ENCODE assay signal across 8 mouse cellular contexts in the genomic region with DNA sequence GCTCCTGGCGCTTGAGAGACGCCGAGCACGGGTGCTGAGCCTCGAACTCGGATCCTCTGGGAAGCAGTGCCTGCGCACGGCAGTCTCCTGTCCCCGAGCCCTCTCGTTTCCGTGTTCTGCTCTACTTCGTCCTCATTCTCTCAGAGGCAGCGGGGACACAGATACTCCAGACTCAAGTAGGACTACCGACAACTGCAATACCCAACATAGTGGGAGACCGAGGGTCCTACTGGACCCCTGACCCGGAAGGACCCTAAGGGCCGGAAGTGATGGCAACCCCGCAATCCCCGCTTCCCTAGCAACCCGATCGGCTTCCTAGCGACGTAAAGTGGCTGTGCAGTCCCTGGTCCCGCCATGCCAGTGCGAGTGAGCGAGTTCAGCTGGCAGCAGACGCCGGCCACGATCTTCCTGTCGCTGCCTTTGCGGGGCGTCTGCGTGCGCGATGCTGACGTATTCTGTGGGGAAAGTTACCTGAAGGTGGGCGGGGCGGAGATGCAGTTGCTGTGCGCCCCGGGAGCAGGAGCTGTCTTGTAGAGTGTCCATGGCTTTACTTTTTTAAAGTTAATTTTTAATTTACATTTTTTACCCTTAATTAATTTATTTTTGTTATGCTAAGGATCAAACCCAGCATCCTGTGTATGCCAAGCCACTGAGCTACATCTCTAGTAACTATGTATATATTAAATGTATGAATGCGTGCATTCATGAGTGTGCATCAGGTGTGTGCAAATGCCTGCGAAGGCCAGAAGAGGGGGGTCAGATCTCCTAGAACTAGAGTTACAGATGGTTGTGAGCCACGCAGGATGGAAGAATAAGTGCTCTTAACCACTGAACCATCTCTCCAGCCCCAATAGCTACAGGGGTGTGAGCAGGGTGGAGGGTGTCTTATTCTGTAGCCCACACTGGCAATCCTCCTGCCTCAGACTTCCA. TPM values are rescaled to one million over a fixed set of nuclear protein-coding genes. Genes with fewer than 3 reads are reported as not detected.
DNase-seq lines count a peak whose midpoint lies in the region; TF ChIP-seq lines count a peak whose summit lies in the region.

A gene (plus strand): TSS at position 265 of the 930 bp plus-strand sequence.
A gene (plus strand): TSS at position 332 of the 930 bp plus-strand sequence.

- H3K4me3 ChIP-seq in left cerebral cortex, adult 2 months: peak within 1 kb of the TSS; percentile 62
- peak within 1 kb of the TSS; percentile 56 for H3K4me3 ChIP-seq in macrophage (ENCODE audit: inconsistent target)

- WGBS in macrophage (ENCODE audit: missing documents): 6% methylated on average over 42 of the region's 43 CpGs

- peak; percentile 24 for TF ChIP-seq CTCF in left cerebral cortex, adult 2 months (IDR thresholded peaks at IDR 0.05)

- no peak within 1 kb of the TSS for H3K27ac ChIP-seq in left cerebral cortex, adult 2 months
- H3K27ac ChIP-seq in macrophage: no peak within 1 kb of the TSS

- H3K79me2 ChIP-seq in macrophage (ENCODE audit: inconsistent target): no peaks in the 10 kb centered on the region

- no peaks in the 10 kb centered on the region for H3K36me3 ChIP-seq in macrophage (ENCODE audit: inconsistent target)

- intact Hi-C loops in left cerebral cortex, adult 2 months (cut with DNase I): loop anchor here (10.0 kb wide), 1 partner anchor 194 kb away; no protein-coding TSS in a partner anchor

- peak; percentile 61 for DNase-seq in WW6 (ENCODE audit: low read depth, low spot score)
- DNase-seq in cerebellum, postnatal 36 days: peak; percentile 59 to 68
- peak; percentile 50 to 63 for DNase-seq in gastrocnemius, adult 8-10 months (ENCODE audit: low spot score in 2 of 2)
- peak; percentile 63 for DNase-seq in hindlimb bud, embryonic 11.5 days (ENCODE audit: extremely low spot score, low read depth, low spot score)
- peak; percentile 63 to 74 for DNase-seq in left cerebral cortex, adult 2 months (ENCODE audit: extremely low spot score in 1 of 2, low spot score in 2 of 2)
- DNase-seq in right cerebral cortex, adult 18-20 months: peak; percentile 82
- DNase-seq in urinary bladder, postnatal 14 days (ENCODE audit: low spot score): peak; percentile 74

RNA-seq across cellular contexts. Expression of the first gene that starts in this region (rescaled TPM):
- 1 to 10 TPM in 2 of 4 experiments, under 1 TPM in 2; 0.75 to 1.4 (median 1.1) TPM for total RNA-seq in gastrocnemius, adult 8-10 months (2022)
- total RNA-seq in left cerebral cortex, adult 2 months (2021): 1 to 10 TPM; 1.5 to 1.9 TPM
- total RNA-seq in macrophage (2018; cell fraction: chromatin; rRNA removed): under 1 TPM in 9 of 26 experiments, not detected in 17; 0.38 to 0.66 (median 0.42) TPM
- under 1 TPM in 23 of 26 experiments, not detected in 3; 0.09 to 0.38 (median 0.15) TPM for total RNA-seq in macrophage (2018; cell fraction: cytosol; rRNA removed)
- 1 to 10 TPM in 1 of 26 experiments, under 1 TPM in 10, not detected in 15; 0.31 to 1.4 (median 0.45) TPM for total RNA-seq in macrophage (2018; cell fraction: nucleus; rRNA removed)
- polyA plus RNA-seq in macrophage (2018): 0.12 to 0.37 TPM (median 0.19 TPM) in 3 replicates

RNA-seq across cellular contexts. Expression of the second gene that starts in this region (rescaled TPM):
- not detected for total RNA-seq in gastrocnemius, adult 8-10 months (2022)
- not detected for total RNA-seq in left cerebral cortex, adult 2 months (2021)
- total RNA-seq in macrophage (2018; cell fraction: chromatin; rRNA removed): under 1 TPM in 6 of 26 experiments, not detected in 20; 0.21 to 0.38 (median 0.33) TPM
- total RNA-seq in macrophage (2018; cell fraction: cytosol; rRNA removed): under 1 TPM in 5 of 26 experiments, not detected in 21; 0.06 to 0.18 (median 0.09) TPM
- under 1 TPM in 3 of 26 experiments, not detected in 23; 0.14 to 0.29 (median 0.29) TPM for total RNA-seq in macrophage (2018; cell fraction: nucleus; rRNA removed)
- not detected in 3 replicates for polyA plus RNA-seq in macrophage (2018)
